Mouse (Mus musculus): ENCODE measurements around the gene Yae1d1.

Gene Yae1d1

DNA sequence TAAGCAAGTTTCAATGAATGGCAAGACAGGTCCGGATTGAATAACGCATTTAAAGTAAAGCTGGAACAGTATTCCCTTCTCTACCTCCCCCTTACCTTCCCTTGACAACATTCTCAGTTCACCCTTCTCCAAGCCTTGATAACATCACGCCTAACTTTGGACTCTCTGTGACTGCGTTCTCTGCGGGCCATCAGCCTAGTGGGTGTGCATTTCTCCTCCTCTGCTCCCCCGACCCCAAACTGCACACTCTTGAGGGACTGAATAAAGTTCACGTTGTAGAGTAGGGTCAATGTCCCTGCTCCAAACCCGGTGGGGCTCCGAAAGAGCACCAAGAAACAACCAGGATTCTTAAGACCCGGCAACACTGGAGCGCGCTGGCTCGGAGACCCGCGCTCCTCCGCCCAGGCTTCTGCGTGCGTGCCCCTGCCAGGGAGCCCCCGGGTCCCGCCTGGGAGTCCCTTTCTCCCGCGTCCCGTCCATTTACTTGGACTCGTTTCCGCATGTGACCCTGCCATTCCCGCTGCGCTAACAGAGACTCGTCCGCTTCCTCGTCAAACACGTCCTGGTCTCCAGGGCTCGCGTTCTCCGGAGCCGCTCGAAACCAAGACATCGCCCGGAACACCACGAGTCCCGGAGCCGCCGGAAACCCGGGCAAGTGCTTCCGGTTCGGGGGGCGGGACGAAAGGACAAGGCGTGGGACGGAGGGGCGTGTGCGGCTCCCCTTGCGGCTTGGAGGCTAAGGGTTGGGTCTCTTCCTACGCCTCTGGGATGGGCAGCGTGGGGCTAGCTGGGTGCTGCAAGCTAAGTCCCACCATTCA lies at the start of gene Yae1d1:
TSS of gene Yae1d1 (minus strand) at position 653 of the 818 bp plus-strand sequence.
- under 1% methylated on average over 54 of the region's 54 CpGs for WGBS

GRCm38 (mm10) chr13:18038814-18039213 lies 45.7 kb upstream of the Yae1d1 start:
- 83% methylated on average over 2 of the region's 2 CpGs for WGBS

- 76% methylated on average over 3 of the region's 3 CpGs for WGBS
Measured at GRCm38 (mm10) chr13:18016604-18017003, 23.5 kb upstream of the Yae1d1 start.

DNA sequence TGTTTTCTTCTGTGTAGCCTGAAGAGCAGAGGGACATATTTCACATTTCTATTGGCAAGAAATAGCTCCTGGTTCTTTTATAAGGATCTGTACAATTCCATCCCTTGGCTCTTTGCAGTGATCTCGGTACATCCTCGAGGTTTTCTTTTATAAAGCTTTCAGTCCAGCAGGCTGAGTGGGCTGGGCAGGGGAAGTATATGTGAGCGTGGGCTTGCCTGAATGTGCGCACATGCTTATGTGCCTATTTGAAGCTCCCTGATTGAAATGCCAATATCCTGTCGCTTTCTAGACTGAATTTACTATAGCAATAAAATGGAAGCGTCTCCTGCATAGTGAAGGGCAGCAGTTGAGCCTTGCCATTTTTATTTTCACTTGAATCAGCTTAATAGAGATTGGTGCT lies 20.1 kb upstream of the Yae1d1 start:
- WGBS: 50% methylated on average over 6 of the region's 6 CpGs

GRCm38 (mm10) chr13:18011055-18011454 lies 17.9 kb upstream of the Yae1d1 start:
- WGBS: 78% methylated on average over 4 of the region's 4 CpGs

DNA sequence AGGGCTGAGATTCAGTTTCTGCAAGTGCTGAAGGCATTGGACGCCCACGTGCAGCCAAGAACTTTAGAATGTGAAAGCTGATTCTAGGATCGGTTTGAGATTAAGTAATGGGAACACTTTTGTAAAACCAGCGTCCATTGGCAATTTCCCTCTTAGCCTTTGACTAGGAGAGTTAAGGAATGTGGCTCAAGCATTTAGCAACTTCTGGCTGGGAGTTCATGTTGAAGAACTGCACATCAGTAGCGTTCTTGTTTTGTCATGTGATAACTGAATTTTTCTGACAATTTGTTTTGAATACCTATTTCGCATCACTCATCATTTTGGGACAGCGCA lies 332 bp upstream of the Yae1d1 start:
- 24% methylated on average over 7 of the region's 7 CpGs for WGBS

GRCm38 (mm10) chr13:17992009-17992408 lies 1.1 kb downstream of the Yae1d1 start:
- 53% methylated on average over 4 of the region's 4 CpGs for WGBS

- WGBS: 20% methylated on average over 4 of the region's 4 CpGs
Measured at GRCm38 (mm10) chr13:17983194-17983593, 10.0 kb downstream of the Yae1d1 start.

GRCm38 (mm10) chr13:17982634-17983033 lies 10.5 kb downstream of the Yae1d1 start:
- 72% methylated on average over 5 of the region's 5 CpGs for WGBS

DNA sequence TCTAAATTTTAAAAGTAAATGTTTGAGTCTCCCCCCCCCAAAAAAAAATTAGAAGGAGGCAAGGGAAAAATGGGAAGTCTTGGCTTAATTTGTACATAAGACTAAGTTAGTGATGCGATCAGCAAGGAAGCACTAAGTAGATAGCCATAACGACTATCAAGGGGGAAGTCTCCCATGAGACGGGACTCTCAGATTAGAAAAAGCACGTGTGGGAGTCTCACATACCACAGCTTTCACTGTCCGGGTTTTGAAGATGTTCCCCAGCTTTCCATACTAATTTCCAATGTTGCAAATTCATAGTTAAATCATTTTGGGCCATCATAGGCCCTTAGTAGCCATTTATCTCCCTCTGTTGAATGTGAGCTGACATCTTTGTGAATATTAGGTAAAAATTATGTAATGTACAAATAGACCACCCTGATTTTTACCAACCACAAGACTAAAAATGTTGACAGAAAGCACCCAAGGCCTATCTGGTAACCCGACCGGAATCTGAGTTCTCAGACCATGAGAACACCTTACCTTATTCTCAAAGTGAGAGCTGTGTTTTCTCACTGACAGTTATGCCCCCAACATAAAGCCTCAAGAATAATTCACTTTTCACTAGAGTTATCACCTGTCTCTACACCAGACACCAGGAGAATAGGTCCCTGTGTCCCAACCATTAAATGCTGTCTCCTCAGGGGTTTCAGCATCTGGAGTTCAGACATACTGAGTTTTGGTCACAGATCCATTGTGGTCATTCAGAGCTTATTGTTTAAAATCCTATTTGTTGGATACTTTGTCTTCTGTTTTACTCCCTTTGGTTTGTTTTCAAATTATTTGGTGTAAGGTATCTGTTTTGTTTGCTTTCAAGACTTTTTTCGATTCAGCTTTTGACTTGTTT lies 16.1 kb downstream of the Yae1d1 start:
- 77% methylated on average over 8 of the region's 8 CpGs for WGBS

- WGBS: 56% methylated on average over 2 of the region's 2 CpGs
Measured at GRCm38 (mm10) chr13:17975891-17976290, 17.3 kb downstream of the Yae1d1 start.

DNA sequence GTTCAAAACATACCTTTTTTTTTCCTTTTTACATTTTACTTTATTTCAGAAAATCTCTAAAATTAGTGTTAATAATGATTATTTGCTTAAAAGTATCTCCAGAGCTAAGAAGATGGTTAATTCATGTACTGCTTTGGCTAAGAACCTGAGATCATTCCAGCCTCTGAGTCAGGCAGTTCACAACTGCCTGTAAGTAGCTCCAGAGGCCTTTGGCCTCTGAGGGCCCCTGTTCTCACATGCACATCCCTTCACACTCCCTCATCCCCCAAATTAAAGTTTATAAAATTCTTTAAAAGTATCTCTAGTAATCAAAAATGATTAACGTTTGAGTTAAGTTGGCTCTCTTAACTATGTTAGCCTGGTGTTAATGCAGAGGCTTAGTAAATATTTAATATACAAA lies 17.7 kb downstream of the Yae1d1 start:
- 87% methylated on average over 1 of the region's 1 CpGs for WGBS

DNA sequence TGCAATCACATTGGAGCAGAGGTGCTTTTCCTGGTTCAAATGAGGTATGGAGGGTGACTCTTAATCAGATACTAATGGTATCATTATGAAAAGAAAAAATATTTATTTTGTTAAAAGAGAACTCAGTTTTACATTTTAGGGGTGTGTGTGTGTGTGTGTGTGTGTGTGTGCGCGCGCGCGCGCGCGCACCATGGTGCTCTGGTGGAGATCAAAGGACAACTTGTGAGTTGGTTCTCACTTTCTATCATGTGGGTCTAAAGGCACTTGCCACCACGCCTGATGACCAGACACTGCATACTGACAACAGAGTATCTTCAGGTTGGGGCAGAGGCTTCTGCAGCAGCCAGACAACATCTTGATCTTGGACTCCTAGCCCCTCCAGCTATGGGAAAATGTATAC lies 18.4 kb downstream of the Yae1d1 start:
- 96% methylated on average over 9 of the region's 9 CpGs for WGBS

DNA sequence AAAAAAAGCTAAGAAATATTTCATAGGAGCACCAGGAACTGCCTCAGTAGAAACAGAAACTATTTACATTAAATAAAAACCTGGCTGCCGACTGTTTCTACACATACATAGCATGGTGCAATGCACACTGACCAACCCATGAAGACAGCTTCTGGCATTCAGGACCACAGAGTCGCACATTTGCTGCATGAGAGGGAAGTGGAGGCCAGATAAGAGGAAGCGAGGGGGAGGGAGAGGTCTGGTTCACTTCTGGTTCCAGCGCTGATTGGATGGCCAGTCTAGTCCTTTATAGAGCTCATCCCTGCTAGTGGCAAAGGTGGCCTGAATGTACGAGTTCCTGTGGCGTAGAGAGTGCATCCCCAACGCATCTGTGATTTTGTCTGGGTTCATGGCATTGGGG lies 32.5 kb downstream of the Yae1d1 start:
- 85% methylated on average over 7 of the region's 7 CpGs for WGBS

GRCm38 (mm10) chr13:17954282-17954681 lies 38.9 kb downstream of the Yae1d1 start:
- 16% methylated on average over 1 of the region's 1 CpGs for WGBS

DNA sequence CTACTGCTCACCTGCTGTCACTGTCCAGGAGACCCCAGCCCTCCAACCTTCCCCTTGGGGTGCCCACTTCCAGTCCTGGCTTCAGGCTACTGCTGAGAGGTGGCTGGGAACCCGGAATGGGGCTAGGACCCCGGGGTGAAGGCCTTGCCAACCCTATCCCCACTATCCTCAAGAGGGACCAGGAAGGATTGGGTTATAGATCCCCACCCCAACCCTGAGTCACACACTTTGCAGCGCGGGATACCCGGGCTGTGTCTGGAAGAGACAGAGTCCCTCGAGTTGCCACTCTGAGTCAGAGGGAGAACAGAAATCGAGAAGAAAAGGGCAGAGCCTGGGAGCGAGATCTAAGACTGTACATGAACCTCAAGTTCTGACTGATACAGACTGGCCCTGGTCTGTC lies 42.6 kb downstream of the Yae1d1 start:
- 92% methylated on average over 8 of the region's 8 CpGs for WGBS

GRCm38 (mm10) chr13:17949555-17949954 lies 43.6 kb downstream of the Yae1d1 start:
- 74% methylated on average over 18 of the region's 18 CpGs for WGBS

GRCm38 (mm10) chr13:17944078-17944917 lies 48.9 kb downstream of the Yae1d1 start, which contains the start of gene Rala:
Gene Rala (minus strand): TSS chr13:17944239.
- 6% methylated on average over 58 of the region's 69 CpGs for WGBS

DNA sequence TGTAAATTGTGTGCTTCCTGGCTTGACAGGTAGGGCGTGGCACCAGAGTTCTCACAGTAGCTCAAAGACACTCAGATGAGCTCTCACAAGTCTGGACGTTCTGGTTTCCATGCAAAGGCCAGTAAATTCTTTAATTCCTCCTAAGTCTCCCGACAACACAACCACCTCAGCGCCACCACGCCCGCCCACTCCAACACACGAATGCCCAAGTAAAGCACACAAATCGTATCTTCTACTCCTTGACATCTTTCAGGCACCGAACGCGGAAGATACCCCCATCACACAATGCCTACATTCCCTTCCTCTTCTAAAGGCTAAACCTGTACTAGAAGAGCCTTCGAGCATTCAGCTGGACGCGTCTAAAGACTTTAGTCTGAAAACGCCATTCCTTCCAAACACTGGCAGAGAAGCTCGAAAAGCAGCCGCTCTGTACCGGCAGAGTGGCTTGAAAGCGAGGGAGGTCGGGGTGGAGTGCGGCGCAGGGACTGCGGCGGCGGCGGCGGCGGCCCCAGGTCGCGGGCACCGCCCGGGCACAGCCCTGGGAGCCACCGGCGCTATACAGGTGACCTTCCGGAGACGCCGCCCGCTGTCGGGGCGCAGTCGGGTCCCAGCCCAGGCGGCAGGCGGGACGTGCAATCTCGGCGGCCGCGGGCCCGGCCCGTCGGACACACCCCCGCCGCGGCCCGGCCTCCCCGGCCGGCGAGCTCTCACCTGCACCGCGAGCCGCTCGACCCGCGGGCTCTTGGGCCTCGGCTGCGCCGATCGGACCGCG lies 49.7 kb downstream of the Yae1d1 start:
- under 1% methylated on average over 64 of the region's 70 CpGs for WGBS

GRCm38 (mm10) chr13:17942338-17942737 lies 50.8 kb downstream of the Yae1d1 start:
- 41% methylated on average over 6 of the region's 6 CpGs for WGBS

All from cerebral cortex, adult 2 months (tissue).